ENCODE assay signal across 24 mouse cellular contexts in the genomic region with DNA sequence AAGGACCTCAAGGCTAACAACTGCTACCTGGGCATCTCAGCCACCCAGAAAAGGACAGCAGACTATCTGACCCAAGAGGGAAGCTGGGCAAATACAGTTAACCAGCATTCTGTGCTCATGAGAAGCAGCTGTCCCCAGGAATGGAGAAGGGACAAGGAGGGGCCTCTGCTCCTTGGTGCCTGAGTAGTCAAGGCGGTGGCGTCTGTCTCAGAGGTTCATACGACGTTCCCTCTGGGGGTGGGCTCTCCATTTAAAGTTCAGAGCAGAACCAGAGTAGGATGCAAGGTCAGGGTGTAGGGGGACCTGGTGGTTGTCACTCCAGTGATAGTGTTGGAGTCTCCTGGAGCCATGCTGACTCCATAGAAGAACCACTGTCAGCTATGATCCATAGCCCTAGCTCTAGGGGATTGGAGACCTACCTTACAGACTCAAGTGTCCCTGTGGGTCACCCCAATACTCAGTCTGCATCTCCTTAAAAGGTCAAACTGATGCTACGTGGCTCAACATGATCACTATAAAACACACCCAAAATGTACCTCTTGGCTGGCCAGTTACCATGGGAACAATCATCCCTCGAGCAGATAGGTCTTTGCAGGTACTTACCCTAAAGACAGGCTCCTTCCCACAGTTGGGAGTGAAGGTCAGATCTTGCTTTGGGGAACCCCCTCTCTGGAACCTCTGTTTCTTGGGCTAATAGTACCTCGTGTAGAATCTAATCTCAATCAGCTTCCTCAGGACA. TPM values are rescaled to one million over a fixed set of nuclear protein-coding genes. Genes with fewer than 3 reads are reported as not detected.
DNase-seq lines count a peak whose midpoint lies in the region; ATAC-seq and TF ChIP-seq lines count a peak whose summit lies in the region.
"Had no signal": no experiment of that assay in that cellular context is flagged by ENCODE, and none has a peak within 500 bp of the region (broad histone marks: within the 10 kb centered on the region; RNA-seq: fewer than 3 reads in every experiment).

No protein-coding gene starts in this region.

- ATAC-seq in limb, embryonic 11.5 days (ENCODE audit: insufficient number of reproducible peaks, low FRiP score, low TSS enrichment, low read depth): no peak
- ATAC-seq in liver, postnatal 0 days: no peak
- ATAC-seq: forebrain, embryonic 14.5 days; hindbrain, embryonic 16.5 days; intestine, postnatal 0 days; midbrain, embryonic 13.5 days; Patski had no signal

- no peaks in the 10 kb centered on the region; the same call in 1 of the 2 replicates for H3K4me1 ChIP-seq in limb, embryonic 11.5 days (ENCODE audit: control insufficient read depth, insufficient read depth, low read length)
- peaks cover 17% of the 10 kb centered on the region for H3K4me1 ChIP-seq in limb, embryonic 10.5 days
- H3K4me1 ChIP-seq in liver, postnatal 0 days (ENCODE audit: insufficient read depth): peaks cover 6% of the 10 kb centered on the region; the same call in 1 of the 2 replicates

- no peak for TF ChIP-seq EP300 in liver, postnatal 0 days (IDR thresholded peaks at IDR 0.05; ENCODE audit: low read depth)

- no peaks in the 10 kb centered on the region for H3K27me3 ChIP-seq in limb, embryonic 11.5 days (ENCODE audit: control insufficient read depth, insufficient read depth, low read length)
- no peaks in the 10 kb centered on the region for H3K27me3 ChIP-seq in limb, embryonic 10.5 days (ENCODE audit: low read depth, poor library complexity, severe bottlenecking)
- no peaks in the 10 kb centered on the region for H3K27me3 ChIP-seq in liver, postnatal 0 days (ENCODE audit: insufficient read depth, low read length)
- H3K27me3 ChIP-seq: heart, embryonic 15.5 days; limb, embryonic 15.5 days; midbrain, embryonic 13.5 days; neural tube, embryonic 13.5 days; Patski; stomach, embryonic 15.5 days had no signal

- H3K9me3 ChIP-seq in limb, embryonic 11.5 days (ENCODE audit: control insufficient read depth, low read length): no peaks in the 10 kb centered on the region
- no peaks in the 10 kb centered on the region for H3K9me3 ChIP-seq in limb, embryonic 10.5 days (replicated peaks)
- no peaks in the 10 kb centered on the region for H3K9me3 ChIP-seq in liver, postnatal 0 days (ENCODE audit: low read length)
- H3K9me3 ChIP-seq: heart, embryonic 15.5 days; hindbrain, embryonic 10.5 days; limb, embryonic 15.5 days; megakaryocyte, embryonic 14.5 days; midbrain, embryonic 13.5 days; neural tube, embryonic 13.5 days; stomach, embryonic 15.5 days had no signal

- H3K9ac ChIP-seq in limb, embryonic 11.5 days (ENCODE audit: low read length): no peak overlapping the region
- no peak overlapping the region for H3K9ac ChIP-seq in liver, postnatal 0 days (replicated peaks)
- H3K9ac ChIP-seq: heart, embryonic 15.5 days; limb, embryonic 15.5 days; midbrain, embryonic 13.5 days; neural tube, embryonic 13.5 days; stomach, embryonic 15.5 days had no signal

- 89% methylated on average over 7 of the region's 7 CpGs for WGBS in limb, embryonic 11.5 days
- 87% methylated on average over 7 of the region's 7 CpGs for WGBS in limb, embryonic 10.5 days
- WGBS in liver, postnatal 0 days (ENCODE audit: insufficient replicate concordance): 76% methylated on average over 7 of the region's 7 CpGs

- peaks cover 3% of the 10 kb centered on the region; the same call in 1 of the 2 replicates for H3K36me3 ChIP-seq in limb, embryonic 11.5 days (ENCODE audit: control insufficient read depth, insufficient read depth, low read length)
- H3K36me3 ChIP-seq in limb, embryonic 10.5 days: peaks cover 36% of the 10 kb centered on the region
- H3K36me3 ChIP-seq in liver, postnatal 0 days (replicated peaks; ENCODE audit: insufficient read depth, low read length): peaks cover 21% of the 10 kb centered on the region

- H3K27ac ChIP-seq in limb, embryonic 11.5 days (replicated peaks; ENCODE audit: low read depth, low read length): no peak overlapping the region
- no peak overlapping the region for H3K27ac ChIP-seq in limb, embryonic 10.5 days
- H3K27ac ChIP-seq in liver, postnatal 0 days (ENCODE audit: low read depth): no peak overlapping the region
- no peak overlapping the region for H3K27ac ChIP-seq in gastrocnemius, adult 2 months
- H3K27ac ChIP-seq: heart, embryonic 15.5 days; hindbrain, embryonic 10.5 days; limb, embryonic 15.5 days; midbrain, embryonic 13.5 days; neural tube, embryonic 13.5 days; stomach, embryonic 15.5 days had no signal

- peak; percentile 80 for DNase-seq in heart, adult 11 months
- DNase-seq in heart, postnatal 36 days: no peak
- DNase-seq in limb, embryonic 11.5 days (ENCODE audit: low spot score): peak; percentile 15
- DNase-seq in limb, embryonic 10.5 days (ENCODE audit: low spot score): no peak
- DNase-seq in testis, postnatal 10 days (ENCODE audit: low spot score): peak; percentile 32
- DNase-seq in testis, postnatal 14 days (ENCODE audit: low spot score): no peak
- DNase-seq in liver, postnatal 0 days: peak; percentile 14
- no peak for DNase-seq in gastrocnemius, adult 2 months
- DNase-seq: adrenal gland, postnatal 36 days; embryo, embryonic 11 days; gastrocnemius, postnatal 10 days; lung, adult 2 months; lung, postnatal 36 days had no signal

- TF ChIP-seq CTCF in liver, postnatal 0 days (IDR thresholded peaks at IDR 0.05; ENCODE audit: low read depth): no peak
- no peak for TF ChIP-seq CTCF in gastrocnemius, adult 2 months (IDR thresholded peaks at IDR 0.05)

- H3K4me3 ChIP-seq in limb, embryonic 11.5 days (ENCODE audit: low read depth, low read length): no peak overlapping the region
- H3K4me3 ChIP-seq in limb, embryonic 10.5 days: no peak overlapping the region
- no peak overlapping the region for H3K4me3 ChIP-seq in liver, postnatal 0 days (ENCODE audit: low read depth, low read length)
- no peak overlapping the region for H3K4me3 ChIP-seq in gastrocnemius, adult 2 months
- H3K4me3 ChIP-seq: heart, embryonic 15.5 days; hindbrain, embryonic 10.5 days; limb, embryonic 15.5 days; megakaryocyte, embryonic 14.5 days; midbrain, embryonic 13.5 days; neural tube, embryonic 13.5 days; stomach, embryonic 15.5 days had no signal

- intact Hi-C loops in heart, postnatal 36 days (cut with DNase I): loop anchor here (5.0 kb wide), 1 partner anchor 39 kb away; no protein-coding TSS in a partner anchor
- intact Hi-C loops in gastrocnemius, adult 2 months (cut with DNase I): loop anchor here (10.0 kb wide), 1 partner anchor 166 kb away; no protein-coding TSS in a partner anchor

- no peak overlapping the region for H3K4me2 ChIP-seq in limb, embryonic 11.5 days (ENCODE audit: low read depth, severe bottlenecking)
- no peak overlapping the region for H3K4me2 ChIP-seq in liver, postnatal 0 days (ENCODE audit: low read depth, low read length)
- H3K4me2 ChIP-seq: heart, embryonic 15.5 days; limb, embryonic 15.5 days; midbrain, embryonic 13.5 days; neural tube, embryonic 13.5 days; stomach, embryonic 15.5 days had no signal

RNA-seq across cellular contexts. Expression of gene Nup62, which starts 4.9 kb away (rescaled TPM):
- total RNA-seq in heart, postnatal 36 days (2021): 10 to 100 TPM; 21.9 to 28.9 TPM
- polyA plus RNA-seq in limb, embryonic 11.5 days (2014; fragmentation: Nextera tagmentation; extraction: Ambion mirVana): 81.7 and 82.6 TPM in 2 replicates
- 174 and 181 TPM in 2 replicates for polyA plus RNA-seq in limb, embryonic 10.5 days (2016; fragmentation: Nextera tagmentation; extraction: Ambion mirVana)
- polyA plus RNA-seq in liver, postnatal 0 days (2015; fragmentation: Nextera tagmentation; extraction: Ambion mirVana): 19.6 and 21.4 TPM in 2 replicates
- total RNA-seq in gastrocnemius, adult 2 months (2021): 10 to 100 TPM; 21.8 to 26.6 TPM

RNA-seq across cellular contexts. Expression of gene Il4i1, which starts 5.2 kb away (rescaled TPM):
- total RNA-seq in heart, postnatal 36 days (2021): under 1 TPM; 0.89 TPM
- 1.1 TPM in 2 replicates for polyA plus RNA-seq in limb, embryonic 11.5 days (2014; fragmentation: Nextera tagmentation; extraction: Ambion mirVana)
- polyA plus RNA-seq in limb, embryonic 10.5 days (2016; fragmentation: Nextera tagmentation; extraction: Ambion mirVana): 0.89 and 0.94 TPM in 2 replicates
- polyA plus RNA-seq in liver, postnatal 0 days (2015; fragmentation: Nextera tagmentation; extraction: Ambion mirVana): 0.83 and 1.0 TPM in 2 replicates
- total RNA-seq in gastrocnemius, adult 2 months (2021): 1 to 10 TPM; 1.6 to 3.3 TPM

RNA-seq across cellular contexts. Expression of gene Atf5, which starts 5.5 kb away (rescaled TPM):
- total RNA-seq in heart, postnatal 36 days (2021): 10 to 100 TPM; 54.3 to 62.0 TPM
- 2.1 and 2.3 TPM in 2 replicates for polyA plus RNA-seq in limb, embryonic 11.5 days (2014; fragmentation: Nextera tagmentation; extraction: Ambion mirVana)
- polyA plus RNA-seq in limb, embryonic 10.5 days (2016; fragmentation: Nextera tagmentation; extraction: Ambion mirVana): 3.1 and 3.4 TPM in 2 replicates
- 66.6 and 72.5 TPM in 2 replicates for polyA plus RNA-seq in liver, postnatal 0 days (2015; fragmentation: Nextera tagmentation; extraction: Ambion mirVana)
- total RNA-seq in gastrocnemius, adult 2 months (2021): 100 to 1,000 TPM in 1 of 2 experiments, 10 to 100 TPM in 1; 74.7 to 115 TPM

RNA-seq across cellular contexts. Expression of gene Akt1s1, which starts 37.8 kb away (rescaled TPM):
- total RNA-seq in heart, postnatal 36 days (2021): 10 to 100 TPM; 73.6 to 75.4 TPM
- polyA plus RNA-seq in limb, embryonic 11.5 days (2014; fragmentation: Nextera tagmentation; extraction: Ambion mirVana): 38.6 and 63.4 TPM in 2 replicates
- 96.4 and 99.6 TPM in 2 replicates for polyA plus RNA-seq in limb, embryonic 10.5 days (2016; fragmentation: Nextera tagmentation; extraction: Ambion mirVana)
- polyA plus RNA-seq in liver, postnatal 0 days (2015; fragmentation: Nextera tagmentation; extraction: Ambion mirVana): 36.9 and 38.6 TPM in 2 replicates
- total RNA-seq in gastrocnemius, adult 2 months (2021): 100 to 1,000 TPM; 128 to 137 TPM

RNA-seq across cellular contexts. Expression of gene Tbc1d17, which starts 37.9 kb away (rescaled TPM):
- total RNA-seq in heart, postnatal 36 days (2021): 10 to 100 TPM; 58.1 to 59.1 TPM
- polyA plus RNA-seq in limb, embryonic 11.5 days (2014; fragmentation: Nextera tagmentation; extraction: Ambion mirVana): 60.9 and 69.0 TPM in 2 replicates
- 71.4 and 75.2 TPM in 2 replicates for polyA plus RNA-seq in limb, embryonic 10.5 days (2016; fragmentation: Nextera tagmentation; extraction: Ambion mirVana)
- 28.2 and 30.5 TPM in 2 replicates for polyA plus RNA-seq in liver, postnatal 0 days (2015; fragmentation: Nextera tagmentation; extraction: Ambion mirVana)
- 10 to 100 TPM; 40.8 to 56.4 TPM for total RNA-seq in gastrocnemius, adult 2 months (2021)

Comparison
In these comparisons a context has a peak if more than half of its experiments do, and no peak if none do; other contexts are left out.
1. DNase-seq: peak in heart, adult 11 months (single experiment), limb, embryonic 11.5 days (single experiment), testis, postnatal 10 days (single experiment) and liver, postnatal 0 days (single experiment); none in heart, postnatal 36 days (0 of 2), limb, embryonic 10.5 days (single experiment), testis, postnatal 14 days (single experiment) and gastrocnemius, adult 2 months (single experiment).
2. RNA of gene Atf5, which starts 5.5 kb away (polyA plus RNA-seq): 66.6 to 72.5 TPM in liver, postnatal 0 days; 3.1 to 3.4 TPM in limb, embryonic 10.5 days and 2.1 to 2.3 TPM in limb, embryonic 11.5 days; every median in the first group is over 10 times any median in the second.